Mouse (Mus musculus) Patski (cell line): ENCODE results near the gene Trim54. TPM values are rescaled to one million over a fixed set of nuclear protein-coding genes. Genes with fewer than 3 reads are reported as not detected.

Source experiments
- ATAC-seq: fragments of 100-300 bp; one replicate; pipeline ENCODE4 v1.8.0; 2021
- CTCF ChIA-PET: fragments of 350-600 bp; sonication (Branson Sonifier 250); formaldehyde crosslinking; loops from one replicate; lab custom pipeline; 2022; ENCODE audit warnings: inconsistent platforms; lab: Charles Lee
- POLR2A ChIA-PET: fragments of 350-600 bp; sonication (Branson Sonifier 250); formaldehyde crosslinking; loops from one replicate; lab custom pipeline; 2022; ENCODE audit warnings: antibody characterized with exemption, inconsistent platforms; lab: Charles Lee
- DNase-seq: peaks from one replicate; pipeline ENCODE4 v3.0.0-alpha.2; 2011; ENCODE audit warnings: low read depth, low spot score
- H3K27me3 ChIP-seq: fragments of 371-371 bp; one replicate; pipeline ENCODE4 v1.5.1; 2021
- CTCF ChIP-seq: fragments of 100-300 bp; IDR thresholded peaks from one replicate; pipeline ENCODE4 v1.5.1; 2021
- in situ Hi-C: fragments of 300-500 bp; cut with MboI; formaldehyde crosslinking; loops from 3 replicates; pipeline ENCODE4 v1.11.1; 2018; ENCODE audit warnings: low pct_unique_long_range_greater_than_20kb, mixed read lengths
- polyA plus RNA-seq: library from polyadenylated mRNA; unstranded; gene quantifications from one replicate; pipeline ENCODE4 v1.2.3, GENCODE M21; 2021

The Trim54 gene
- polyA plus RNA-seq, 1 experiment from 2014 or later: not detected

DNA sequence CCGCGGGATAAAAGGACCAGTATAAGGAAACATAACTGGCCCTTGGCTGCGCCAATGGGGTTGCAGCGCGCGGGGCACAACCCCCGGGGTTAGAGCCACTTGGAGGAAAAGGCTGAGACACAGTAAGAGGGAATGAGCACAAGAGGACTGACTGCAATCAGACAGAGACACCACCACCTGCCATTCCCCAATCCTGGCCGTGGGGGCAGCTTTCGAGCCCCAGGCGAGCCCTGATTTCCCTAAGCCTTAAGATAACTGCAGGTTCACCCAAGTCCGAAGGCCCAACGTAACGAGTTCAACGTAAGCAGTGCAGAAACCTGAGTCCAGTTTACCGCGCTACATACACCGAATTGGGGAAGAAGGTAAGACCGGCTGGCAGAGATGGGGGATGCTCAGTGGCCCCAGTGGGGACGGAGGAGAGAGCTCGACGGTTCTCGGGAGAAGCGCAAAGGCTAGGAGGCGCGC is 62.8 kb downstream of the Trim54 start:
- no peak for TF ChIP-seq CTCF
- ChIA-PET CTCF (interaction anchor here (1.0 to 2.4 kb wide), 4 partner anchors 10 to 28 kb away, joined by 3 to 11 read pairs (median 6); no protein-coding TSS in a partner anchor), POLR2A (interaction anchor here (1.4 to 3.5 kb wide), 5 partner anchors 12 to 26 kb away, joined by 3 to 24 read pairs (median 10); partner anchors contain the start of genes Eif2b4, Mpv17, Snx17 and Zfp513)
- no peaks in the 10 kb centered on the region for H3K27me3 ChIP-seq
- in situ Hi-C loops: no loop called here
- DNase-seq: no peak
- peak; percentile 66 for ATAC-seq

DNA sequence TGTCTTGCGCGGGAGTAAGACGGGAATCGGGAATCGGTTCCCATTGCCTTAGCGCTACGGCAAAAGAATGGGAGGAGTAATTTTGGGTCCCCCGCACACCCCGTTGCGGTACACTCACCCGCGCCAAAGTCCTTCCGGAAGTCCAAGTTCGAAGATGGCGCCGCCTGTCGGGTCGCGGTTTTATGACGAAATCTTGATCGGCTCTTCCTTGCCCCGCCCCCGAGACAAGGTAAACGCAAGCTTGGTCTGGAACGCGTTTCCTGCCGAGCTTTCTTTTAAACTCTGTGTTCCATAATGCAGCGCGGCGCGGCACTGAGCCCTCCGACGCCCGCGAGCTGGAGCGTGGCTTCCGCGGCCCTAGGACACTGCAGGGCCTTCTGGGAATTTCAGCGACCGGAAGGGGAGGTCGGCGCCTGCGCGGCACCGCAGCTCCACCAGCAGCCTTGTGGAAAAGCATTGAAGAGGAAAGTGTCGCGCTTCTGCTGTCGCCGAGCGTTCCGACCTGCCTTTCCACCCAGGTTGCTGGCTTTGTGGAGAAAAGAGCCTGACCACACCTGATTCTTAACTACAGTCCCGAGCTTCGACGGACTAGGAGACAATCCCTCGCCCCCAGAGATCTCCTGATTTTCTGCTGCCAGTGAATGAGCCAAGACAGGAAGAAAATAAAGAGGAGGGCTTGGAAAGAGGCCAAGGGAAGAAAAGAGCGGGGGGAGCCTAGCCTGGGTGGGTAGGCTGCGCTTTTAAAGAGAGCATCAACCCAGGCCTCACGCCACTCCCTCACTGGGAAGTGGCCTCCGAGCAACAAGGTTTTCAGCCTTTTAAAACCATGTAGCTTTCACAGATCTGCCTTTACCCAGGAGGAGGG is 63.5 kb downstream of the Trim54 start, which contains the start of the genes Gm29609 and Gtf3c2:
TSS of gene Gm29609 (minus strand) at position 146 of the 865 bp plus-strand sequence.
TSS of gene Gtf3c2 (minus strand) at position 379 of the 865 bp plus-strand sequence.
- ChIA-PET POLR2A (interaction anchor here (1.3 to 3.5 kb wide), 6 partner anchors 11 to 35 kb away, joined by 3 to 24 read pairs (median 10); partner anchors contain the start of genes Eif2b4, Mpv17, Snx17 and Zfp513), CTCF (interaction anchor here (1.0 to 2.4 kb wide), 4 partner anchors 10 to 28 kb away, joined by 3 to 11 read pairs (median 6); no protein-coding TSS in a partner anchor)
- H3K27me3 ChIP-seq: no peaks in the 10 kb centered on the region
- TF ChIP-seq CTCF: no peak
- ATAC-seq (peak; percentile 89), DNase-seq (peak; percentile 92)
- in situ Hi-C loops: no loop called here

DNA sequence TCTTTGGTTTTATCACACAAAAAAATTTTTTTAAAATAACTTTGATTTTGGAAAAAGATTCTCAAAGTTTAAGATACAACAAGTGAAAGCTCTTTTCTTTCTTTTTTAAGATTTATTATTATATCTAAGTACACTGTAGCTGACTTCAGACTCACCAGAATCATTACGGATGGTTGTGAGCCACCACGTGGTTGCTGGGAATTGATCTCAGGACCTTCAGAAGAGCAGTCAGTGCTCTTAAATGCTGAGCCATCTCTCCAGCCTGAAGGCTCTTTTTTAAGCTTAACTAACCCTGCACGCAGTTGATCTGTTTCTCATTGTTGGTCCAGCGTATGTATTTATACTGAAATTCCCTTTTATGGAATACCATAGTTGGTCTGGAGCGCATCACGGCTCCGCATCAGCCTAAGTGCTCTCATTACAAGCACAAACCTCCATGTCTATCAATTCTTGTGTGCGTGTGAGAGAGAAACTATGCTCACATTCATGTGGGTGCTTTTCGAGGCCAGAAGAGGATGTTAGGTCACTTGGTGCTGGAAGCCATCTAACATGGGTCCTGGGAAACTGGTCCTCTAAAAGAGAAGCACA is 64.8 kb downstream of the Trim54 start:
- in situ Hi-C loops: no loop called here
- CTCF ChIA-PET: interaction anchor here (0.6 to 2.4 kb wide), 6 partner anchors 9 to 147 kb away, joined by 3 to 11 read pairs (median 4); no protein-coding TSS in a partner anchor
- ATAC-seq: no peak
- POLR2A ChIA-PET: interaction anchor here (0.9 to 3.5 kb wide), 6 partner anchors 10 to 33 kb away, joined by 3 to 24 read pairs (median 10); partner anchors contain the start of genes Eif2b4, Snx17 and Zfp513
- no peak for TF ChIP-seq CTCF
- H3K27me3 ChIP-seq: no peaks in the 10 kb centered on the region
- DNase-seq: no peak

DNA sequence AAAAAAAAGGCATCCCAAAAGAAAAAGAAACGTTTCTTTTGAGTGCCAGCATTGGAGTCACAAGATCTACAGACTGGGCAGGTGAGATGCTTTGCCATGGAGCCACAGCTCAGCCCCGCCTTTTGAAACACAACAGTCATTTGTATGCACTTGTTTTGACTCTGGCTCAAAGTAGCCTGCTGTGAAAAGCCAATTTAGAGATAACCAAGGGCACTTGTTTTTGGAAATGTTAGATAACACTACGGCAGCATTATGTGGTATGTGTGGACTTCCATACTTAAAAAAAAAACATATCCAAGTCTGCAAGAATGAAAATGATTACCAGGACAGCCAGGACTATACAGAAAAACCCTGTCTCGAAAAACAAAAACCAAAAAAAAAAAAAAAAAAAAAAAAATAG is 67.2 kb downstream of the Trim54 start:
- CTCF ChIA-PET: no interaction called here
- no peaks in the 10 kb centered on the region for H3K27me3 ChIP-seq
- DNase-seq (no peak), ATAC-seq (no peak)
- POLR2A ChIA-PET: no interaction called here
- in situ Hi-C loops: no loop called here
- TF ChIP-seq CTCF: no peak

Other genes starting within 250 kb of the Trim54 start
- 82.6 TPM for gene Tmem214, start 248.7 kb upstream of the Trim54 start, polyA plus RNA-seq
- gene Agbl5, start 228.0 kb upstream of the Trim54 start, polyA plus RNA-seq: 34.9 TPM
- gene Ost4, start 208.9 kb upstream of the Trim54 start, polyA plus RNA-seq: 262 TPM
- 0.30 TPM for gene Emilin1, start 203.3 kb upstream of the Trim54 start, polyA plus RNA-seq
- gene Khk, start 195.3 kb upstream of the Trim54 start, polyA plus RNA-seq: 45.3 TPM
- gene Cgref1, start 171.1 kb upstream of the Trim54 start, polyA plus RNA-seq: 0.23 TPM
- gene Preb, start 156.4 kb upstream of the Trim54 start, polyA plus RNA-seq: 226 TPM
- gene Tcf23, start 148.1 kb upstream of the Trim54 start, polyA plus RNA-seq: not detected
- gene Atraid, start 68.4 kb upstream of the Trim54 start, polyA plus RNA-seq: 118 TPM
- gene Slc5a6, start 67.8 kb upstream of the Trim54 start, polyA plus RNA-seq: 13.2 TPM
- gene Cad, start 61.9 kb upstream of the Trim54 start, polyA plus RNA-seq: 39.8 TPM
- not detected for gene Dnajc5g, start 10.4 kb upstream of the Trim54 start, polyA plus RNA-seq
- gene Slc30a3, start 8.5 kb upstream of the Trim54 start, polyA plus RNA-seq: 0.06 TPM
- not detected for gene Ucn, start 22.1 kb downstream of the Trim54 start, polyA plus RNA-seq
- gene Mpv17, start 37.5 kb downstream of the Trim54 start, polyA plus RNA-seq: 162 TPM
- gene Gm29609, start 63.2 kb downstream of the Trim54 start, polyA plus RNA-seq: 3.9 TPM
- gene Gtf3c2, start 63.4 kb downstream of the Trim54 start, polyA plus RNA-seq: 63.0 TPM
- 163 TPM for gene Snx17, start 76.5 kb downstream of the Trim54 start, polyA plus RNA-seq
- 78.1 TPM for gene Eif2b4, start 76.7 kb downstream of the Trim54 start, polyA plus RNA-seq
- gene Zfp513, start 85.6 kb downstream of the Trim54 start, polyA plus RNA-seq: 44.0 TPM
- gene Ppm1g, start 104.0 kb downstream of the Trim54 start, polyA plus RNA-seq: 194 TPM
- gene Nrbp1, start 124.2 kb downstream of the Trim54 start, polyA plus RNA-seq: 133 TPM
- 0.73 TPM for gene Gm9970, start 124.5 kb downstream of the Trim54 start, polyA plus RNA-seq
- gene Krtcap3, start 135.0 kb downstream of the Trim54 start, polyA plus RNA-seq: 8.6 TPM
- gene Ift172, start 174.4 kb downstream of the Trim54 start, polyA plus RNA-seq: 57.9 TPM
- 107 TPM for gene Fndc4, start 179.4 kb downstream of the Trim54 start, polyA plus RNA-seq
- 5.9 TPM for gene Gckr, start 180.7 kb downstream of the Trim54 start, polyA plus RNA-seq